Mouse (Mus musculus) liver, postnatal 0 days (tissue): Measurements from ENCODE around the gene Dennd2c. TPM values are rescaled to one million over a fixed set of nuclear protein-coding genes. Genes with fewer than 3 reads are reported as not detected.

Experiments
- ATAC-seq: fragments of 200-750 bp; cut with Nextera tagmentation; 2 replicates; pipeline ENCODE4 v1.8.0; 2017; ENCODE audit warnings: mild to moderate bottlenecking, moderate library complexity
- DNase-seq: peaks from one replicate; pipeline ENCODE4 v3.0.0-alpha.2; 2016
- H3K27ac ChIP-seq: fragments of 300-500 bp; sonication (generic); 2 replicates; pipeline ENCODE4 v1.5.1; 2014; ENCODE audit warnings: antibody characterized with exemption, moderate library complexity, mild to moderate bottlenecking, low read depth
- H3K27me3 ChIP-seq: fragments of 300-500 bp; sonication (generic); 2 replicates; pipeline ENCODE4 v1.6.1; 2014; ENCODE audit warnings: low read length, control low read depth, mixed read lengths; ENCODE audit not compliant: insufficient read depth
- H3K36me3 ChIP-seq: fragments of 300-500 bp; sonication (generic); replicated peaks from 2 replicates; pipeline ENCODE4 v1.6.1; 2014; ENCODE audit warnings: mild to moderate bottlenecking, control low read depth, low read length, moderate library complexity, mixed read lengths; ENCODE audit not compliant: insufficient read depth
- H3K4me1 ChIP-seq: fragments of 300-500 bp; sonication (generic); 2 replicates; pipeline ENCODE4 v1.6.1; 2014; ENCODE audit warnings: antibody characterized with exemption, mild to moderate bottlenecking, control low read depth; ENCODE audit not compliant: insufficient read depth
- H3K4me2 ChIP-seq: fragments of 300-500 bp; sonication (generic); 2 replicates; pipeline ENCODE4 v1.6.1; 2014; ENCODE audit warnings: low read depth, mild to moderate bottlenecking, low read length, moderate library complexity, mixed read lengths
- H3K4me3 ChIP-seq: fragments of 300-500 bp; sonication (generic); 2 replicates; pipeline ENCODE4 v1.5.1; 2014; ENCODE audit warnings: low read depth, low read length
- H3K9ac ChIP-seq: fragments of 300-500 bp; sonication (generic); replicated peaks from 2 replicates; pipeline ENCODE4 v1.6.1; 2014; ENCODE audit warnings: mild to moderate bottlenecking, moderate library complexity
- H3K9me3 ChIP-seq: fragments of 300-500 bp; sonication (generic); 2 replicates; pipeline ENCODE4 v1.6.1; 2016; ENCODE audit warnings: mild to moderate bottlenecking, control low read depth, low read length, mixed read lengths
- CTCF ChIP-seq: sonication (generic); IDR thresholded peaks from 2 replicates; pipeline ENCODE4 v1.5.1; 2016; ENCODE audit warnings: antibody characterized with exemption, low read depth
- EP300 ChIP-seq: IDR thresholded peaks from 2 replicates; pipeline ENCODE4 v1.6.1; 2016; ENCODE audit warnings: antibody characterized with exemption, low read depth, mild to moderate bottlenecking
- WGBS: fragments of 180-500 bp; shearing (Covaris S2); extraction: QIAGEN DNeasy Blood & Tissue Kit; methylation state at CpG from one replicate; pipeline ENCODE4 v1.1.7; 2014; ENCODE audit not compliant: insufficient replicate concordance; 5-methylcytosine and 5-hydroxymethylcytosine counted together
- polyA plus RNA-seq: library from polyadenylated mRNA; unstranded; fragments of >200 nt; fragmentation: Nextera tagmentation; extraction: Ambion mirVana; gene quantifications from 2 replicates; pipeline ENCODE4 v1.2.1, GENCODE M21; 2015

Dennd2c gene
- polyA plus RNA-seq, 1 experiment from 2014 or later, result 2.8 TPM

DNA sequence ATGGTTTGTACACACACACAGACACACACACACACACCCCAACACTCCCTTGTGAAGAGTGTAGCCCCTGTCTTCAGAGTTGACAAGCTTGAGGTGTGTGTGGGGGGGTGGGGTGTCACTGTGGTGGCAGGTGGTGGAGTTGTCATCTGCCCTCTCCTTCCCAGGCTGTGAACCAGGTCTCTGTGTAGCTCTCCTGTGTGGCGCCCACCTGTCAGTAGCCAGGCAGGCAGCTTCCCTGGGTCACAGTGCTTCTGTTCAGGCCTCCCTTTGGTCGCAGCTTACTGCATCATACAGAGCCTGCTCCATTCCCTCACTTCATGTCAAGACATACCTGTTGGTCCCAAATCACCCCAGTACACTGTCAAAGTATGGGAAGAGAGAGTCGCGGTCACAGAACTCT is 43.4 kb downstream of the Dennd2c start:
- WGBS, result 87% methylated on average over 4 of the region's 4 CpGs
- Histone ChIP-seq H3K9me3 (no peaks in the 10 kb centered on the region), H3K36me3 (no peaks in the 10 kb centered on the region; the same call in none of the 2 replicates), H3K27me3 (no peaks in the 10 kb centered on the region), H3K4me3 (no peak overlapping the region), H3K9ac (no peak overlapping the region), H3K4me2 (no peak overlapping the region), H3K27ac (no peak overlapping the region), H3K4me1 (peaks cover 6% of the 10 kb centered on the region)
- TF ChIP-seq CTCF (no peak), EP300 (no peak)
- ATAC-seq (no peak), DNase-seq (no peak)

DNA sequence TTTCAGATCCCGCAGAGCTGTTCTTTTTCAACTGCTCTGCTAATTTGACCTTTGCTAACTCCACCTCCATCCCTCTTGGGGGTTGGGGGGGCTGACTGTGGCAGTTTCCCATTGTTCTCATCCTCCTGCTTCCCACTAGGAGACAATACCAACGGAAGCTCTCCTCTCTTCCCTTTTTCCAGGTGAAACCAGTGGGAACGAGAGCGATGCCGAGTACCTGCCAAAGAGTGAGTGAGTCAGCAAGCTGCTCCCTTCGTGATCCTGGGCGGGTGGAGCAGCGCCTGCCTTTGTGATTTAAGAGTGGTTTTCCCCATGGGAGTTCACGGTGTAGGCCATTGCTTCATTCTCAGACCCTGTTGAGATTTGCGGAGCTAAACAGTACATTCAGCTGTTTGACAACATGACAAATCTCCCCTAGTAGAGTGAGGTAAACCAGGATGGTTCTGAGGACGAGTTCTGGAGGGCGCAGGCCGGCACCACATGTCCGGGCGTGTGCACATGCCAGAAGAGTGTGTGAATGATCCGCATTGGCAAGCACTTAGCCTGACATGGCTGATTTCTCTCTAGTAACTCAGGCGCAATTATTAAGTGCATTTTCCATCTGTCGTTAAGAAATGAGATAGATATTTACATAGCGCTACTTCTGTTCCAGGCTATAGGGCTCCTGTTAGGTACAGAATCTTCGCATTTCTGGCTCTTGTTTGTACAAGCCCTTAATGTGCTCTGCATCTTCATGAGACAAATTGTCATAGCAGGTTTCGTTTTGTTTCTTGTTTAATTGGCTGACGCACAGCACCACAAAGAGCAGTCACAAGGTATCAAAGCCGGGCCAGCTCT is 44.1 kb downstream of the Dennd2c start:
- 82% methylated on average over 23 of the region's 23 CpGs for WGBS
- TF ChIP-seq EP300 (no peak), CTCF (no peak)

DNA sequence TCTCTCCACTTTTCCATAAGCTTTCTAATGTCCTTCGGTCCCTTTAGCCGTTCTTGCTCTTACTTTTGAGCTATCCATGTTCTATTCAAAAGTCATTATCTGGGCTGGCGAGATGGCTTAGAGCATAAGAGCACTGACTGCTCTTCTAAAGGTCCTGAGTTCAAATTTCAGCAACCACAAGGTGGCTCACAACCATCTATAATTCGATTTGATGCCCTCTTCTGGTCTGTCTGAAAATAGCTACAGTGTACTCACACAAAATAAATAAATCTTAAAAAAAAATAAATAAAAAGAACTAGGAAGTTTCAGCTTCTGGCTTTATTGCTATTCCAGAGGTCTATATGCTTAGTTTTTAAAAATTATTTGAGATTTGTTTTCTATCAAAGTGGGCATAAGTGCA is 45.4 kb downstream of the Dennd2c start:
- H3K9me3 ChIP-seq, result no peaks in the 10 kb centered on the region
- ATAC-seq (no peak), DNase-seq (no peak)
- peak; percentile 40 for TF ChIP-seq CTCF
- no peak for TF ChIP-seq EP300
- H3K36me3 ChIP-seq, result peaks cover 3% of the 10 kb centered on the region
- H3K27me3 ChIP-seq, result no peaks in the 10 kb centered on the region
- no peaks in the 10 kb centered on the region for H3K4me1 ChIP-seq
- H3K27ac ChIP-seq, result no peak overlapping the region
- 84% methylated on average over 4 of the region's 4 CpGs for WGBS
- H3K9ac ChIP-seq, result no peak overlapping the region
- H3K4me2 ChIP-seq, result no peak overlapping the region
- no peak overlapping the region for H3K4me3 ChIP-seq

More for the DNA sequence above, 44.1 kb downstream of the Dennd2c start:
- DNase-seq (no peak), ATAC-seq (no peak)
- no peak overlapping the region for H3K4me2 ChIP-seq
- no peak overlapping the region for H3K9ac ChIP-seq
- H3K4me1 ChIP-seq, result no peaks in the 10 kb centered on the region
- H3K4me3 ChIP-seq, result no peak overlapping the region
- no peak overlapping the region for H3K27ac ChIP-seq
- no peaks in the 10 kb centered on the region; the same call in none of the 2 replicates for H3K36me3 ChIP-seq
- H3K27me3 ChIP-seq, result no peaks in the 10 kb centered on the region
- H3K9me3 ChIP-seq, result no peaks in the 10 kb centered on the region

DNA sequence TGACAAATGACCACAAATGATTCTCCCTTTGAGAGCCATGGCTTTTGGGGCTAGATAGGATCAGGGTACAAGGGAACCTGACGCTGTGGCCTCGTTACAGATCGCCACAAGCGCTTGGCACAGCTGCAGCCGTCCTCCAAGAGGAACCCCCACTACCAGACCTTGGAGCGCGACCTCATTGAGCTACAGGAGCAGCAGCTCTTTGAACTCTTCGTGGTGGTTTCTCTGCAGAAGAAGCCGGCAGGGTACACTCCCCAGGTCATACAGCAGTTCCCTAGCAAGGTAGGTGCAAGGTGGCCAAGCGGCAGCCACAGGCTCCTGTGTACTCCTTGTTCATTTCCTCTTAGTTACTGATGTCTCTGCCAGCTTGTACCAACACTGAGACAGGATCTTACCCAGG is 46.5 kb downstream of the Dennd2c start:
- DNase-seq, result no peak
- no peak for TF ChIP-seq EP300
- TF ChIP-seq CTCF, result no peak
- peaks cover 11% of the 10 kb centered on the region for H3K36me3 ChIP-seq

DNA sequence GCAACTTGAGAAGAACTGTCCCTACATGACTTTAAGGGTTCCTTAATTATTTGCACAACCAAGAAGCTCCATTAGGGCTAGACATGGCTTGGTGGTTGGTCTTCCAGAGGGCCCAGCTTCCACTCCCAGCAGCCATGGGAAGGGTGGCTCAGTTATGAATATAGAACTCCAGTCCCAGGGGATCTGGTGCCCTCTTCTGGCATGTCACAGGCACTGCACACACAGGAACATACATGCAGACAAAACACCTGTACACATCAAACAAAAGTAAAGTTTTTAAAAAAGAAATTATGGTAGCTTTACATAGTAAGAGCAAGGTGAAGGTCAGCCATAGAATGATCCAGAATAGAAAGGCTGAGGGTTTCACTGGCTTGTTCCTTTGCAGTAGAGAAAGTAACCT is 51.4 kb downstream of the Dennd2c start:
- Histone ChIP-seq H3K4me2 (no peak overlapping the region), H3K4me3 (no peak overlapping the region), H3K9ac (no peak overlapping the region), H3K36me3 (peaks cover 18% of the 10 kb centered on the region), H3K9me3 (no peaks in the 10 kb centered on the region), H3K27ac (no peak overlapping the region), H3K4me1 (no peaks in the 10 kb centered on the region), H3K27me3 (no peaks in the 10 kb centered on the region)
- ATAC-seq (no peak), DNase-seq (peak; percentile 44)
- TF ChIP-seq EP300 (no peak), CTCF (peak; percentile 85)

More for the DNA sequence above, 46.5 kb downstream of the Dennd2c start:
- Histone ChIP-seq H3K4me1 (no peaks in the 10 kb centered on the region), H3K9me3 (no peaks in the 10 kb centered on the region), H3K27ac (no peak overlapping the region), H3K4me3 (no peak overlapping the region), H3K4me2 (no peak overlapping the region), H3K9ac (no peak overlapping the region), H3K27me3 (no peaks in the 10 kb centered on the region)
- WGBS, result 64% methylated on average over 10 of the region's 10 CpGs
- no peak for ATAC-seq

DNA sequence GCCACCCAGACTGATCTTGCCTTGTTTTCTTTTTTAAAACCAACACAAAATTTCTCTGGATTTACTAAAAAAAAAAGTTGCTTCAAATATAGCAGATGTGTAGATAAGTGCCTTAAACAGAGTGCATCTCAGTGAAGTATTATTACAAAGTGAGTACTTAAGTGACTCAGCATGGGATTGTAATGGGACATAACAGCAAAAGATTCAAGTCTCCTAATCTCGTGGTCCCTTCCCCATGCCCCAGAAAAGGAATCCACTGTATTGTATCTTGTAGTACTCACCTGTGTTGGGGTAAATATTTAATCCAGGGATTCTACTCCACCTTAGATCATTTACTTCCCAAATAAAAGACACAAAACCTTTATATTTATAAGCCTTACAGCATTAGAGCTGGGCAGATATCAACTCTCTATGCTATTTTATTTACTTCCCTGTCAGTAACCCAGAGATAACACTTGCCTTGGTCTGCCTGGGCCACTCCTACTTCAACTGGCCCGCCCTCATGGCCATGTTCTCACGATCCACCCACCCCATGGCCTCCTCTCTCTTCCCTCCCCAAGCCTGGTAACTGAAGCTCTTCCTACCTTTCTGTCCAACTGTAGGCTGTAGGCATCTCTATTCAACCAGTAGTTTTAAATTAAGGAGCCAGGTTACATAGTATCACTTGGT is 57.0 kb downstream of the Dennd2c start:
- Histone ChIP-seq H3K4me1 (peaks cover 3% of the 10 kb centered on the region), H3K9me3 (no peaks in the 10 kb centered on the region), H3K27ac (peak overlapping the region; percentile 22; the same call in 1 of the 2 replicates), H3K4me3 (no peak overlapping the region), H3K4me2 (0 out of 2 replicates have a peak overlapping the region, but pooled peaks have one; percentile 13), H3K27me3 (no peaks in the 10 kb centered on the region), H3K36me3 (peaks cover 6% of the 10 kb centered on the region), H3K9ac (no peak overlapping the region)
- ATAC-seq (peak; percentile 84), DNase-seq (no peak)
- 31% methylated on average over 3 of the region's 3 CpGs for WGBS
- TF ChIP-seq CTCF (no peak), EP300 (0 out of 2 replicates have a peak, but pooled peaks have one; percentile 17)
